23 mouse cellular contexts compared by ENCODE assay signal in genomic region chr13:45444220-45444619, GRCm38 (mm10). TPM values are rescaled to one million over a fixed set of nuclear protein-coding genes. Genes with fewer than 3 reads are reported as not detected.
DNase-seq lines count a peak whose midpoint lies in the region; ATAC-seq and TF ChIP-seq lines count a peak whose summit lies in the region.
"Had no signal": no experiment of that assay in that cellular context is flagged by ENCODE, and none has a peak within 500 bp of the region (broad histone marks: within the 10 kb centered on the region; RNA-seq: fewer than 3 reads in every experiment).

No protein-coding gene starts in this region.

- WGBS in heart, postnatal 0 days: 82% methylated on average over 8 of the region's 8 CpGs
- 57% methylated on average over 8 of the region's 8 CpGs for WGBS in liver, embryonic 16.5 days (ENCODE audit: insufficient replicate concordance)
- 79% methylated on average over 8 of the region's 8 CpGs for WGBS in liver, embryonic 11.5 days
- 66% methylated on average over 8 of the region's 8 CpGs for WGBS in midbrain, embryonic 16.5 days

- no peak for ATAC-seq in heart, postnatal 0 days (ENCODE audit: insufficient read depth, low read depth)
- ATAC-seq in liver, embryonic 16.5 days (ENCODE audit: low read depth): no peak
- no peak for ATAC-seq in liver, embryonic 11.5 days (replicated peaks; ENCODE audit: low FRiP score)
- no peak for ATAC-seq in midbrain, embryonic 16.5 days
- ATAC-seq: activated CD4-positive, CD25-positive, alpha-beta regulatory T cell, adult 4 months; forebrain, postnatal 0 days; midbrain, embryonic 13.5 days had no signal

- intact Hi-C loops in heart, postnatal 25 days (cut with DNase I): loop anchor here (5.0 to 10.0 kb wide), 4 partner anchors 33 to 279 kb away; no protein-coding TSS in a partner anchor

- H3K27me3 ChIP-seq in heart, postnatal 0 days (ENCODE audit: control insufficient read depth, insufficient read depth, low read length): no peaks in the 10 kb centered on the region
- H3K27me3 ChIP-seq in liver, embryonic 16.5 days (ENCODE audit: control insufficient read depth, insufficient read depth, low read depth, low read length): peaks cover 12% of the 10 kb centered on the region
- no peaks in the 10 kb centered on the region for H3K27me3 ChIP-seq in liver, embryonic 11.5 days (replicated peaks; ENCODE audit: control insufficient read depth, insufficient read depth, low read length)
- no peaks in the 10 kb centered on the region for H3K27me3 ChIP-seq in midbrain, embryonic 16.5 days (ENCODE audit: control insufficient read depth, insufficient read depth, low read depth, low read length)
- H3K27me3 ChIP-seq: embryonic facial prominence, embryonic 12.5 days; limb, embryonic 12.5 days; midbrain, embryonic 13.5 days; neural tube, embryonic 13.5 days had no signal

- DNase-seq in heart, postnatal 0 days (ENCODE audit: low spot score): no peak
- DNase-seq in heart, postnatal 25 days (ENCODE audit: low spot score): no peak
- no peak for DNase-seq in liver, embryonic 11.5 days (ENCODE audit: low spot score)
- peak; percentile 21 to 35 for DNase-seq in B cell, adult 2 months
- DNase-seq in testis, postnatal 14 days (ENCODE audit: low spot score): no peak
- DNase-seq: adrenal gland, adult 8-10 months; cerebellum, adult 11 months; cerebellum, adult 9-11 months; forebrain, postnatal 0 days; heart, postnatal 14 days; kidney, adult 2 months; kidney, postnatal 10 days; lung, adult 18-20 months had no signal

- no peak for TF ChIP-seq EP300 in heart, postnatal 0 days (IDR thresholded peaks at IDR 0.05; ENCODE audit: low read depth)

- H3K36me3 ChIP-seq in heart, postnatal 0 days (replicated peaks; ENCODE audit: control insufficient read depth, insufficient read depth, low read length): no peaks in the 10 kb centered on the region
- H3K36me3 ChIP-seq in liver, embryonic 16.5 days (ENCODE audit: control insufficient read depth, insufficient read depth): no peaks in the 10 kb centered on the region
- no peaks in the 10 kb centered on the region for H3K36me3 ChIP-seq in liver, embryonic 11.5 days (ENCODE audit: control insufficient read depth, insufficient read depth, low read length)
- no peaks in the 10 kb centered on the region for H3K36me3 ChIP-seq in midbrain, embryonic 16.5 days (ENCODE audit: control insufficient read depth, insufficient read depth, low read length)
- H3K36me3 ChIP-seq: embryonic facial prominence, embryonic 12.5 days; limb, embryonic 12.5 days; midbrain, embryonic 13.5 days; neural tube, embryonic 13.5 days had no signal

- H3K9me3 ChIP-seq in heart, postnatal 0 days (replicated peaks; ENCODE audit: control insufficient read depth, low read length): no peaks in the 10 kb centered on the region
- H3K9me3 ChIP-seq in liver, embryonic 16.5 days (replicated peaks; ENCODE audit: control insufficient read depth, low read length): no peaks in the 10 kb centered on the region
- H3K9me3 ChIP-seq in liver, embryonic 11.5 days (ENCODE audit: control insufficient read depth, low read length): no peaks in the 10 kb centered on the region
- no peaks in the 10 kb centered on the region for H3K9me3 ChIP-seq in midbrain, embryonic 16.5 days (replicated peaks; ENCODE audit: control insufficient read depth, low read length, poor library complexity, severe bottlenecking)
- H3K9me3 ChIP-seq: embryonic facial prominence, embryonic 12.5 days; limb, embryonic 12.5 days; midbrain, embryonic 13.5 days; neural tube, embryonic 13.5 days had no signal

- TF ChIP-seq CTCF in heart, postnatal 0 days (IDR thresholded peaks at IDR 0.05; ENCODE audit: low read depth): no peak

- H3K4me3 ChIP-seq in heart, postnatal 0 days (ENCODE audit: low read depth, low read length): no peak overlapping the region
- H3K4me3 ChIP-seq in liver, embryonic 16.5 days (ENCODE audit: low read depth, low read length): no peak overlapping the region
- no peak overlapping the region for H3K4me3 ChIP-seq in liver, embryonic 11.5 days (ENCODE audit: low read depth, low read length)
- H3K4me3 ChIP-seq in brown adipose tissue, adult 24 weeks (ENCODE audit: insufficient read depth, low read depth, low read length): no peak overlapping the region
- H3K4me3 ChIP-seq in midbrain, embryonic 16.5 days (ENCODE audit: low read depth, low read length): no peak overlapping the region
- H3K4me3 ChIP-seq: embryonic facial prominence, embryonic 12.5 days; limb, embryonic 12.5 days; midbrain, embryonic 13.5 days; neural tube, embryonic 13.5 days had no signal

- H3K27ac ChIP-seq in heart, postnatal 0 days (ENCODE audit: low read depth): 0 out of 2 replicates have a peak overlapping the region, but pooled peaks have one; percentile 25
- H3K27ac ChIP-seq in liver, embryonic 16.5 days (ENCODE audit: low read length): 0 out of 2 replicates have a peak overlapping the region, but pooled peaks have one; percentile 27
- H3K27ac ChIP-seq in liver, embryonic 11.5 days (ENCODE audit: low read depth, low read length): no peak overlapping the region
- H3K27ac ChIP-seq in brown adipose tissue, adult 24 weeks (replicated peaks; ENCODE audit: low read depth, low read length): peak overlapping the region; percentile 90
- no peak overlapping the region for H3K27ac ChIP-seq in midbrain, embryonic 16.5 days (ENCODE audit: low read length)
- H3K27ac ChIP-seq: embryonic facial prominence, embryonic 12.5 days; hindbrain, embryonic 14.5 days; limb, embryonic 12.5 days; midbrain, embryonic 13.5 days; neural tube, embryonic 13.5 days had no signal

- H3K9ac ChIP-seq in heart, postnatal 0 days (replicated peaks; ENCODE audit: low read depth, low read length): no peak overlapping the region
- no peak overlapping the region for H3K9ac ChIP-seq in liver, embryonic 16.5 days (ENCODE audit: low read depth, low read length)
- no peak overlapping the region for H3K9ac ChIP-seq in liver, embryonic 11.5 days (ENCODE audit: low read depth, low read length)
- no peak overlapping the region for H3K9ac ChIP-seq in midbrain, embryonic 16.5 days (ENCODE audit: low read depth, low read length)
- H3K9ac ChIP-seq: embryonic facial prominence, embryonic 12.5 days; forebrain, postnatal 0 days; hindbrain, embryonic 14.5 days; limb, embryonic 12.5 days; midbrain, embryonic 13.5 days; neural tube, embryonic 13.5 days had no signal

- peaks cover 5% of the 10 kb centered on the region; the same call in 1 of the 2 replicates for H3K4me1 ChIP-seq in heart, postnatal 0 days (ENCODE audit: control insufficient read depth, insufficient read depth)
- peaks cover 9% of the 10 kb centered on the region for H3K4me1 ChIP-seq in liver, embryonic 16.5 days (ENCODE audit: control insufficient read depth, low read depth, low read length)
- peaks cover 14% of the 10 kb centered on the region for H3K4me1 ChIP-seq in liver, embryonic 11.5 days (replicated peaks; ENCODE audit: control insufficient read depth, insufficient read depth, low read length)
- H3K4me1 ChIP-seq in brown adipose tissue, adult 24 weeks (ENCODE audit: control insufficient read depth, insufficient read depth, insufficient read length, low read length): peaks cover 30% of the 10 kb centered on the region
- H3K4me1 ChIP-seq in midbrain, embryonic 16.5 days (ENCODE audit: control insufficient read depth, insufficient read depth, low read length): no peaks in the 10 kb centered on the region
- H3K4me1 ChIP-seq: midbrain, embryonic 13.5 days had no signal

- H3K4me2 ChIP-seq in heart, postnatal 0 days (ENCODE audit: low read depth, low read length): no peak overlapping the region
- H3K4me2 ChIP-seq in liver, embryonic 16.5 days (ENCODE audit: low read depth, low read length): no peak overlapping the region
- no peak overlapping the region for H3K4me2 ChIP-seq in liver, embryonic 11.5 days
- no peak overlapping the region for H3K4me2 ChIP-seq in midbrain, embryonic 16.5 days (ENCODE audit: low read length)
- H3K4me2 ChIP-seq: embryonic facial prominence, embryonic 12.5 days; heart, embryonic 11.5 days; hindbrain, embryonic 14.5 days; limb, embryonic 12.5 days; midbrain, embryonic 13.5 days; neural tube, embryonic 13.5 days had no signal

RNA-seq across cellular contexts. Expression of gene Mylip, which starts 54.7 kb away (rescaled TPM):
- total RNA-seq in heart, postnatal 0 days (2014; rRNA removed; ENCODE audit: low replicate concordance): 20.7 and 30.1 TPM in 2 replicates
- 7.1 and 7.8 TPM in 2 replicates for polyA plus RNA-seq in heart, postnatal 0 days (2015; fragmentation: Nextera tagmentation; extraction: Ambion mirVana)
- 10 to 100 TPM; 14.6 to 18.3 TPM for total RNA-seq in heart, postnatal 25 days (2021)
- polyA plus RNA-seq in liver, embryonic 16.5 days (2015; fragmentation: Nextera tagmentation; extraction: Ambion mirVana): 7.7 and 8.0 TPM in 2 replicates
- 3.1 and 4.4 TPM in 2 replicates for polyA plus RNA-seq in liver, embryonic 11.5 days (2014; fragmentation: Nextera tagmentation; extraction: Ambion mirVana)
- polyA plus RNA-seq in brown adipose tissue, adult 24 weeks (2012; ENCODE audit: insufficient read depth, insufficient read length, missing spikeins): 4.7 and 12.9 TPM in 2 replicates
- polyA plus RNA-seq in midbrain, embryonic 16.5 days (2015; fragmentation: Nextera tagmentation; extraction: Ambion mirVana): 5.6 and 6.6 TPM in 2 replicates

Comparison
In these comparisons a context has a peak if more than half of its experiments do, and no peak if none do; other contexts are left out.
1. H3K27ac ChIP-seq: peak in heart, postnatal 0 days (single experiment), liver, embryonic 16.5 days (single experiment) and brown adipose tissue, adult 24 weeks (single experiment); none in liver, embryonic 11.5 days (single experiment) and midbrain, embryonic 16.5 days (single experiment).
2. DNase-seq: peak in B cell, adult 2 months (2 of 2); none in heart, postnatal 0 days (single experiment), heart, postnatal 25 days (single experiment), liver, embryonic 11.5 days (single experiment) and testis, postnatal 14 days (single experiment).